Mouse (Mus musculus): ENCODE measurements at regions not wholly inside any gene's neighbourhood (a gene's known extent, or its start where the extent isn't known, plus 50 kb on each side); places are given as distances from the start of the nearest gene placed in this dataset.

GRCm38 (mm10) chr13:71068757-71069201 lies 227.2 kb upstream of the Adamts16 start:
- Histone ChIP-seq H3K4me3 (ENCODE audit: low read depth, low read length) (no peak overlapping the region), H3K9me3 (replicated peaks) (peaks cover 52% of the 10 kb centered on the region), H3K27me3 (ENCODE audit: insufficient read depth, low read length) (no peaks in the 10 kb centered on the region), H3K36me3 (replicated peaks) (no peaks in the 10 kb centered on the region), H3K4me1 (ENCODE audit: insufficient read depth, low read depth, low read length) (no peaks in the 10 kb centered on the region)
- TF ChIP-seq GATA2 (IDR thresholded peaks at IDR 0.05; ENCODE audit: borderline replicate concordance, low read depth, low read length) (no peak), TAL1 (conservative IDR thresholded peaks at IDR 0.05; ENCODE audit: low read depth, low read length) (no peak), CTCF (IDR thresholded peaks at IDR 0.05; ENCODE audit: low read depth, low read length) (no peak), POLR2AphosphoS5 (IDR thresholded peaks at IDR 0.05; ENCODE audit: insufficient replicate concordance, low read depth, low read length) (no peak), GATA1 (IDR thresholded peaks at IDR 0.05; ENCODE audit: borderline replicate concordance, low read length) (no peak)
- no peak for DNase-seq (ENCODE audit: low spot score)
- ATAC-seq (ENCODE audit: extremely low read depth, insufficient number of reproducible peaks, low FRiP score, poor library complexity, severe bottlenecking) = no peak

- DNase-seq (ENCODE audit: low spot score) = no peak
- peaks cover 53% of the 10 kb centered on the region for H3K9me3 ChIP-seq (replicated peaks)
- H3K36me3 ChIP-seq (replicated peaks) = no peaks in the 10 kb centered on the region
- no peaks in the 10 kb centered on the region for H3K27me3 ChIP-seq (ENCODE audit: insufficient read depth, low read length)
- TF ChIP-seq POLR2AphosphoS5 (IDR thresholded peaks at IDR 0.05; ENCODE audit: insufficient replicate concordance, low read depth, low read length) = no peak
- TF ChIP-seq GATA2 (IDR thresholded peaks at IDR 0.05; ENCODE audit: borderline replicate concordance, low read depth, low read length) = no peak
- no peak for TF ChIP-seq TAL1 (conservative IDR thresholded peaks at IDR 0.05; ENCODE audit: low read depth, low read length)
- TF ChIP-seq CTCF (IDR thresholded peaks at IDR 0.05; ENCODE audit: low read depth, low read length) = no peak
- no peak for TF ChIP-seq GATA1 (IDR thresholded peaks at IDR 0.05; ENCODE audit: borderline replicate concordance, low read length)
- no peak overlapping the region for H3K4me3 ChIP-seq (ENCODE audit: low read depth, low read length)
- no peaks in the 10 kb centered on the region for H3K4me1 ChIP-seq (ENCODE audit: insufficient read depth, low read depth, low read length)
- no peak for ATAC-seq (ENCODE audit: extremely low read depth, insufficient number of reproducible peaks, low FRiP score, poor library complexity, severe bottlenecking)
These were observed 226.4 kb upstream of the Adamts16 start for GRCm38 (mm10) chr13:71068011-71068410.

- Histone ChIP-seq H3K4me3 (ENCODE audit: low read depth, low read length) (no peak overlapping the region), H3K36me3 (replicated peaks) (no peaks in the 10 kb centered on the region), H3K27me3 (ENCODE audit: insufficient read depth, low read length) (no peaks in the 10 kb centered on the region), H3K4me1 (ENCODE audit: insufficient read depth, low read depth, low read length) (no peaks in the 10 kb centered on the region), H3K9me3 (replicated peaks) (peaks cover 49% of the 10 kb centered on the region)
- no peak for ATAC-seq (ENCODE audit: extremely low read depth, insufficient number of reproducible peaks, low FRiP score, poor library complexity, severe bottlenecking)
- TF ChIP-seq CTCF (IDR thresholded peaks at IDR 0.05; ENCODE audit: low read depth, low read length) (no peak), POLR2AphosphoS5 (IDR thresholded peaks at IDR 0.05; ENCODE audit: insufficient replicate concordance, low read depth, low read length) (no peak), TAL1 (conservative IDR thresholded peaks at IDR 0.05; ENCODE audit: low read depth, low read length) (no peak), GATA1 (IDR thresholded peaks at IDR 0.05; ENCODE audit: borderline replicate concordance, low read length) (no peak), GATA2 (IDR thresholded peaks at IDR 0.05; ENCODE audit: borderline replicate concordance, low read depth, low read length) (no peak)
- DNase-seq (ENCODE audit: low spot score) = no peak
These were observed 224.0 kb upstream of the Adamts16 start for GRCm38 (mm10) chr13:71065568-71065967.

GRCm38 (mm10) chr13:71064590-71065307 lies 223.1 kb upstream of the Adamts16 start:
- Histone ChIP-seq H3K4me3 (ENCODE audit: low read depth, low read length) (no peak overlapping the region), H3K4me1 (ENCODE audit: insufficient read depth, low read depth, low read length) (no peaks in the 10 kb centered on the region), H3K36me3 (replicated peaks) (no peaks in the 10 kb centered on the region), H3K9me3 (replicated peaks) (peaks cover 51% of the 10 kb centered on the region), H3K27me3 (ENCODE audit: insufficient read depth, low read length) (no peaks in the 10 kb centered on the region)
- ATAC-seq (ENCODE audit: extremely low read depth, insufficient number of reproducible peaks, low FRiP score, poor library complexity, severe bottlenecking) = no peak
- TF ChIP-seq TAL1 (conservative IDR thresholded peaks at IDR 0.05; ENCODE audit: low read depth, low read length) (no peak), POLR2AphosphoS5 (IDR thresholded peaks at IDR 0.05; ENCODE audit: insufficient replicate concordance, low read depth, low read length) (no peak), GATA2 (IDR thresholded peaks at IDR 0.05; ENCODE audit: borderline replicate concordance, low read depth, low read length) (no peak), GATA1 (IDR thresholded peaks at IDR 0.05; ENCODE audit: borderline replicate concordance, low read length) (no peak), CTCF (IDR thresholded peaks at IDR 0.05; ENCODE audit: low read depth, low read length) (no peak)
- no peak for DNase-seq (ENCODE audit: low spot score)

GRCm38 (mm10) chr13:71053361-71054264 lies 212.0 kb upstream of the Adamts16 start:
- no peak for DNase-seq (ENCODE audit: low spot score)
- no peak for ATAC-seq (ENCODE audit: extremely low read depth, insufficient number of reproducible peaks, low FRiP score, poor library complexity, severe bottlenecking)
- TF ChIP-seq TAL1 (conservative IDR thresholded peaks at IDR 0.05; ENCODE audit: low read depth, low read length) (no peak), GATA1 (IDR thresholded peaks at IDR 0.05; ENCODE audit: borderline replicate concordance, low read length) (no peak), CTCF (IDR thresholded peaks at IDR 0.05; ENCODE audit: low read depth, low read length) (no peak)
- Histone ChIP-seq H3K36me3 (replicated peaks) (no peaks in the 10 kb centered on the region), H3K4me3 (ENCODE audit: low read depth, low read length) (no peak overlapping the region), H3K4me1 (ENCODE audit: insufficient read depth, low read depth, low read length) (no peaks in the 10 kb centered on the region), H3K9me3 (replicated peaks) (peaks cover 40% of the 10 kb centered on the region), H3K27me3 (ENCODE audit: insufficient read depth, low read length) (no peaks in the 10 kb centered on the region)

- no peak for TF ChIP-seq CTCF (IDR thresholded peaks at IDR 0.05; ENCODE audit: low read depth, low read length)
- TF ChIP-seq TAL1 (conservative IDR thresholded peaks at IDR 0.05; ENCODE audit: low read depth, low read length) = no peak
- TF ChIP-seq GATA1 (IDR thresholded peaks at IDR 0.05; ENCODE audit: borderline replicate concordance, low read length) = no peak
- no peak for TF ChIP-seq GATA2 (IDR thresholded peaks at IDR 0.05; ENCODE audit: borderline replicate concordance, low read depth, low read length)
- no peak for TF ChIP-seq POLR2AphosphoS5 (IDR thresholded peaks at IDR 0.05; ENCODE audit: insufficient replicate concordance, low read depth, low read length)
- Histone ChIP-seq H3K27me3 (ENCODE audit: insufficient read depth, low read length) (no peaks in the 10 kb centered on the region), H3K4me1 (ENCODE audit: insufficient read depth, low read depth, low read length) (no peaks in the 10 kb centered on the region), H3K4me3 (ENCODE audit: low read depth, low read length) (no peak overlapping the region), H3K36me3 (replicated peaks) (no peaks in the 10 kb centered on the region), H3K9me3 (replicated peaks) (peaks cover 41% of the 10 kb centered on the region)
- ATAC-seq (ENCODE audit: extremely low read depth, insufficient number of reproducible peaks, low FRiP score, poor library complexity, severe bottlenecking) (no peak), DNase-seq (ENCODE audit: low spot score) (no peak)
These were observed 209.0 kb upstream of the Adamts16 start for GRCm38 (mm10) chr13:71050646-71051045.

Data from G1E (cell line).